In genomic region chr11:100425851-100426250, GRCm38 (mm10) we compare ENCODE assay signal across 8 mouse cellular contexts. TPM values are rescaled to one million over a fixed set of nuclear protein-coding genes. Genes with fewer than 3 reads are reported as not detected.
DNase-seq lines count a peak whose midpoint lies in the region; ATAC-seq and TF ChIP-seq lines count a peak whose summit lies in the region.
"Had no signal": no experiment of that assay in that cellular context is flagged by ENCODE, and none has a peak within 500 bp of the region (broad histone marks: within the 10 kb centered on the region; RNA-seq: fewer than 3 reads in every experiment).

No protein-coding gene starts in this region.

- H3K9ac ChIP-seq in MEL (ENCODE audit: control insufficient read depth, low read depth, low read length, poor library complexity, severe bottlenecking) = peak overlapping the region; percentile 25
- H3K9ac ChIP-seq in embryonic facial prominence, embryonic 13.5 days = no peak overlapping the region
- 0 out of 2 replicates have a peak overlapping the region, but pooled peaks have one; percentile 15 for H3K9ac ChIP-seq in hindbrain, embryonic 11.5 days (ENCODE audit: low read depth, low read length)
- H3K9ac ChIP-seq: limb, embryonic 15.5 days had no signal

- no peak for ATAC-seq in embryonic facial prominence, embryonic 13.5 days (ENCODE audit: insufficient number of reproducible peaks, insufficient read depth, low FRiP score, low TSS enrichment, low read depth)
- peak; percentile 57; the same call in 1 of the 2 replicates for ATAC-seq in hindbrain, embryonic 11.5 days (ENCODE audit: low FRiP score)

- peak overlapping the region; percentile 12; the same call in 1 of the 2 replicates for H3K27ac ChIP-seq in MEL (ENCODE audit: control insufficient read depth, low read depth, low read length)
- peak overlapping the region; percentile 11; the same call in 1 of the 2 replicates for H3K27ac ChIP-seq in embryonic facial prominence, embryonic 13.5 days
- H3K27ac ChIP-seq in hindbrain, embryonic 11.5 days (ENCODE audit: low read depth, low read length) = no peak overlapping the region
- H3K27ac ChIP-seq: limb, embryonic 15.5 days had no signal

- peaks cover 0 to 4% of the 10 kb centered on the region in 2 experiments; a peak in 2 of 4 replicates for H3K36me3 ChIP-seq in MEL (ENCODE audit: control insufficient read depth in 1 of 2, insufficient read depth in 2 of 2, low read length in 2 of 2)
- H3K36me3 ChIP-seq in embryonic facial prominence, embryonic 13.5 days = peaks cover 82% of the 10 kb centered on the region
- no peaks in the 10 kb centered on the region for H3K36me3 ChIP-seq in hindbrain, embryonic 11.5 days (ENCODE audit: control insufficient read depth, insufficient read depth, low read length)

- no peaks in the 10 kb centered on the region for H3K9me3 ChIP-seq in MEL (replicated peaks; ENCODE audit: insufficient read depth, low read length)
- no peaks in the 10 kb centered on the region for H3K9me3 ChIP-seq in embryonic facial prominence, embryonic 13.5 days
- no peaks in the 10 kb centered on the region for H3K9me3 ChIP-seq in hindbrain, embryonic 11.5 days (ENCODE audit: control insufficient read depth, low read length)
- H3K9me3 ChIP-seq: limb, embryonic 15.5 days had no signal

- TF ChIP-seq RAD21 in MEL (IDR thresholded peaks at IDR 0.05; ENCODE audit: low read depth, low read length) = no peak; the same call in none of the 2 replicates

- peak; percentile 95 to 99 (median 97) for TF ChIP-seq CTCF in MEL (IDR thresholded peaks at IDR 0.05 in 2 of 3, conservative IDR thresholded peaks at IDR 0.05 in 1 of 3; ENCODE audit: control insufficient read depth in 1 of 3, insufficient read depth in 1 of 3, low read depth in 2 of 3, low read length in 3 of 3, poor library complexity in 1 of 3, severe bottlenecking in 1 of 3)

- no peaks in the 10 kb centered on the region for H3K79me2 ChIP-seq in MEL (ENCODE audit: control insufficient read depth, insufficient read depth, low read length, poor library complexity)

- peak; percentile 70 to 78 for TF ChIP-seq EP300 in MEL (IDR thresholded peaks at IDR 0.05; ENCODE audit: low read depth in 1 of 2, low read length in 2 of 2)

- H3K4me1 ChIP-seq in MEL (ENCODE audit: control insufficient read depth in 1 of 2, insufficient read depth in 2 of 2, low read length in 2 of 2) = peaks cover 2 to 8% of the 10 kb centered on the region in 2 experiments
- H3K4me1 ChIP-seq in embryonic facial prominence, embryonic 13.5 days = peaks cover 3% of the 10 kb centered on the region; the same call in 1 of the 2 replicates
- H3K4me1 ChIP-seq in hindbrain, embryonic 11.5 days (replicated peaks; ENCODE audit: control insufficient read depth, insufficient read depth, low read length) = no peaks in the 10 kb centered on the region
- H3K4me1 ChIP-seq: limb, embryonic 15.5 days had no signal

- H3K4me2 ChIP-seq in embryonic facial prominence, embryonic 13.5 days = no peak overlapping the region
- no peak overlapping the region for H3K4me2 ChIP-seq in hindbrain, embryonic 11.5 days (replicated peaks; ENCODE audit: low read depth, low read length)
- H3K4me2 ChIP-seq: limb, embryonic 15.5 days had no signal

- DNase-seq in MEL (ENCODE audit: low read depth, low spot score) = peak; percentile 95
- DNase-seq in adrenal gland, postnatal 10 days = peak; percentile 86
- DNase-seq in hindbrain, embryonic 11.5 days (ENCODE audit: low spot score) = peak; percentile 68
- peak; percentile 67 for DNase-seq in layer of hippocampus, adult 9-11 months
- peak; percentile 87 for DNase-seq in lung, postnatal 14 days
- DNase-seq in right cerebral cortex, postnatal 25 days = peak; percentile 51

- H3K4me3 ChIP-seq in MEL (ENCODE audit: control insufficient read depth in 1 of 2, insufficient read depth in 1 of 2, low read depth in 2 of 2, low read length in 2 of 2) = no peak overlapping the region
- H3K4me3 ChIP-seq in embryonic facial prominence, embryonic 13.5 days = no peak overlapping the region
- H3K4me3 ChIP-seq in hindbrain, embryonic 11.5 days (ENCODE audit: low read depth, low read length) = no peak overlapping the region
- H3K4me3 ChIP-seq: limb, embryonic 15.5 days had no signal

- 34% methylated on average over 7 of the region's 7 CpGs for WGBS in embryonic facial prominence, embryonic 13.5 days
- WGBS in hindbrain, embryonic 11.5 days = 36% methylated on average over 7 of the region's 7 CpGs

- H3K27me3 ChIP-seq in MEL (ENCODE audit: control insufficient read depth in 1 of 2, insufficient read depth in 2 of 2, low read length in 2 of 2) = no peaks in the 10 kb centered on the region
- no peaks in the 10 kb centered on the region for H3K27me3 ChIP-seq in embryonic facial prominence, embryonic 13.5 days
- no peaks in the 10 kb centered on the region for H3K27me3 ChIP-seq in hindbrain, embryonic 11.5 days (ENCODE audit: control insufficient read depth, insufficient read depth, low read length)
- H3K27me3 ChIP-seq: limb, embryonic 15.5 days had no signal

- TF ChIP-seq POLR2A in MEL (IDR thresholded peaks at IDR 0.05; ENCODE audit: control insufficient read depth in 1 of 2, insufficient read depth in 1 of 2, low read depth in 1 of 2, low read length in 2 of 2, poor library complexity in 1 of 2) = no peak

TF ChIP-seq in MEL, 35 proteins besides CTCF, POLR2A, EP300 and RAD21 (continues in another document):
- peak; percentile 46; the same call in 1 of the 2 replicates for TF ChIP-seq ETS1 (IDR thresholded peaks at IDR 0.05; ENCODE audit: low read depth, low read length)
- TF ChIP-seq ZKSCAN1 (IDR thresholded peaks at IDR 0.05; ENCODE audit: low read depth, low read length) = peak; percentile 15; the same call in 1 of the 2 replicates
- TF ChIP-seq SMC3 (IDR thresholded peaks at IDR 0.05; ENCODE audit: low read depth, low read length) = peak; percentile 98
- no peak for TF ChIP-seq NELFE (IDR thresholded peaks at IDR 0.05; ENCODE audit: low read depth, low read length)
- TF ChIP-seq POLR2AphosphoS2 (IDR thresholded peaks at IDR 0.05; ENCODE audit: low read length) = no peak
- TF ChIP-seq MEF2A (IDR thresholded peaks at IDR 0.05; ENCODE audit: extremely low read depth, insufficient replicate concordance, low read depth, low read length, poor library complexity, severe bottlenecking) = no peak
- no peak for TF ChIP-seq E2F4 (IDR thresholded peaks at IDR 0.05; ENCODE audit: borderline replicate concordance, low read depth, low read length)
- TF ChIP-seq UBTF (IDR thresholded peaks at IDR 0.05; ENCODE audit: borderline replicate concordance, insufficient read depth, low read depth, low read length) = no peak
- TF ChIP-seq HCFC1 (IDR thresholded peaks at IDR 0.05; ENCODE audit: low read depth, low read length) = peak; percentile 59; the same call in 1 of the 2 replicates
- TF ChIP-seq MXI1 (IDR thresholded peaks at IDR 0.05; ENCODE audit: low read depth, low read length) = peak; percentile 65
- TF ChIP-seq MAFK (IDR thresholded peaks at IDR 0.05; ENCODE audit: borderline replicate concordance, low read depth, low read length) = no peak
- no peak for TF ChIP-seq BHLHE40 (IDR thresholded peaks at IDR 0.05; ENCODE audit: borderline replicate concordance, low read depth, low read length)
- TF ChIP-seq GATA1 (IDR thresholded peaks at IDR 0.05; ENCODE audit: low read depth, low read length) = peak; percentile 96
- TF ChIP-seq RCOR1 (IDR thresholded peaks at IDR 0.05; ENCODE audit: low read depth, low read length) = peak; percentile 65; the same call in 1 of the 2 replicates

RNA-seq across cellular contexts. Expression of gene Fkbp10, which starts 10.4 kb away (rescaled TPM):
- total RNA-seq in MEL (2012; rRNA removed) = 0.19 TPM in 1 of 2 replicates, not detected in the other
- polyA plus RNA-seq in MEL (2012; ENCODE audit: insufficient read depth in 1 of 2, insufficient read length in 2 of 2, low read depth in 1 of 2, low replicate concordance in 2 of 2, missing spikeins in 1 of 2) = under 1 TPM in 1 of 2 experiments, not detected in 1; 0.28 TPM
- 10 to 100 TPM; 46.5 to 49.1 TPM for total RNA-seq in adrenal gland, postnatal 10 days (2021)
- polyA plus RNA-seq in embryonic facial prominence, embryonic 13.5 days (2015; fragmentation: Nextera tagmentation; extraction: Ambion mirVana) = 125 and 134 TPM in 2 replicates
- polyA plus RNA-seq in hindbrain, embryonic 11.5 days (2014; fragmentation: Nextera tagmentation; extraction: Ambion mirVana) = 38.7 and 46.1 TPM in 2 replicates

RNA-seq across cellular contexts. Expression of gene P3h4, which starts 11.2 kb away (rescaled TPM):
- not detected in 2 replicates for total RNA-seq in MEL (2012; rRNA removed)
- polyA plus RNA-seq in MEL (2012; ENCODE audit: insufficient read depth in 1 of 2, insufficient read length in 2 of 2, low read depth in 1 of 2, low replicate concordance in 2 of 2, missing spikeins in 1 of 2) = under 1 TPM in 1 of 2 experiments, not detected in 1; 0.88 TPM
- total RNA-seq in adrenal gland, postnatal 10 days (2021) = 10 to 100 TPM; 29.4 to 30.1 TPM
- 52.2 and 57.2 TPM in 2 replicates for polyA plus RNA-seq in embryonic facial prominence, embryonic 13.5 days (2015; fragmentation: Nextera tagmentation; extraction: Ambion mirVana)
- 19.6 and 22.9 TPM in 2 replicates for polyA plus RNA-seq in hindbrain, embryonic 11.5 days (2014; fragmentation: Nextera tagmentation; extraction: Ambion mirVana)

RNA-seq across cellular contexts. Expression of gene Nt5c3b, which starts 15.8 kb away (rescaled TPM):
- 58.0 and 61.3 TPM in 2 replicates for total RNA-seq in MEL (2012; rRNA removed)
- 100 to 1,000 TPM in 1 of 2 experiments, 10 to 100 TPM in 1; 79.2 to 287 TPM for polyA plus RNA-seq in MEL (2012; ENCODE audit: insufficient read depth in 1 of 2, insufficient read length in 2 of 2, low read depth in 1 of 2, low replicate concordance in 2 of 2, missing spikeins in 1 of 2)
- total RNA-seq in adrenal gland, postnatal 10 days (2021) = 10 to 100 TPM; 42.6 to 54.8 TPM
- 158 and 167 TPM in 2 replicates for polyA plus RNA-seq in embryonic facial prominence, embryonic 13.5 days (2015; fragmentation: Nextera tagmentation; extraction: Ambion mirVana)
- polyA plus RNA-seq in hindbrain, embryonic 11.5 days (2014; fragmentation: Nextera tagmentation; extraction: Ambion mirVana) = 92.6 and 96.0 TPM in 2 replicates

RNA-seq across cellular contexts. Expression of gene Klhl10, which starts 15.9 kb away (rescaled TPM):
- total RNA-seq in MEL (2012; rRNA removed) = 0.56 and 0.65 TPM in 2 replicates
- polyA plus RNA-seq in MEL (2012; ENCODE audit: insufficient read depth in 1 of 2, insufficient read length in 2 of 2, low read depth in 1 of 2, low replicate concordance in 2 of 2, missing spikeins in 1 of 2) = under 1 TPM in 1 of 2 experiments, not detected in 1; 0.81 TPM
- 1 to 10 TPM in 1 of 2 experiments, under 1 TPM in 1; 0.81 to 2.1 TPM for total RNA-seq in adrenal gland, postnatal 10 days (2021)
- 1.1 and 1.7 TPM in 2 replicates for polyA plus RNA-seq in embryonic facial prominence, embryonic 13.5 days (2015; fragmentation: Nextera tagmentation; extraction: Ambion mirVana)
- polyA plus RNA-seq in hindbrain, embryonic 11.5 days (2014; fragmentation: Nextera tagmentation; extraction: Ambion mirVana) = 0.66 and 0.68 TPM in 2 replicates

RNA-seq across cellular contexts. Expression of gene Jup, which starts 28.3 kb away (rescaled TPM):
- total RNA-seq in MEL (2012; rRNA removed) = 1.0 and 1.4 TPM in 2 replicates
- 1 to 10 TPM in 1 of 2 experiments, not detected in 1; 8.5 TPM for polyA plus RNA-seq in MEL (2012; ENCODE audit: insufficient read depth in 1 of 2, insufficient read length in 2 of 2, low read depth in 1 of 2, low replicate concordance in 2 of 2, missing spikeins in 1 of 2)
- 10 to 100 TPM; 89.6 to 99.0 TPM for total RNA-seq in adrenal gland, postnatal 10 days (2021)
- polyA plus RNA-seq in embryonic facial prominence, embryonic 13.5 days (2015; fragmentation: Nextera tagmentation; extraction: Ambion mirVana) = 104 TPM in 2 replicates
- 26.7 and 30.7 TPM in 2 replicates for polyA plus RNA-seq in hindbrain, embryonic 11.5 days (2014; fragmentation: Nextera tagmentation; extraction: Ambion mirVana)

Comparison
In these comparisons a context has a peak if more than half of its experiments do, and no peak if none do; other contexts are left out.
1. RNA of gene Fkbp10, which starts 10.4 kb away (polyA plus RNA-seq): 125 to 134 TPM in embryonic facial prominence, embryonic 13.5 days and 38.7 to 46.1 TPM in hindbrain, embryonic 11.5 days; 0.28 TPM in MEL; every median in the first group is over 10 times any median in the second.
2. RNA of gene P3h4, which starts 11.2 kb away (polyA plus RNA-seq): 52.2 to 57.2 TPM in embryonic facial prominence, embryonic 13.5 days and 19.6 to 22.9 TPM in hindbrain, embryonic 11.5 days; 0.88 TPM in MEL; every median in the first group is over 10 times any median in the second.
3. Peak in every context shown above with its lines, with median percentiles within 50 percentile points of each other: DNase-seq.